Mouse (Mus musculus) midbrain, postnatal 0 days (tissue): Measurements from ENCODE around the gene Pip5k1c. TPM values are rescaled to one million over a fixed set of nuclear protein-coding genes. Genes with fewer than 3 reads are reported as not detected.
A peak's percentile ranks its signal among the peaks of the same experiment; 100 is the strongest.

ENCODE experiments used
- ATAC-seq: fragments of 200-750 bp; cut with Nextera tagmentation; 2 replicates; pipeline ENCODE4 v1.8.0; 2017; ENCODE audit warnings: moderate number of reproducible peaks, mild to moderate bottlenecking, moderate TSS enrichment, moderate library complexity; ENCODE audit not compliant: low FRiP score
- DNase-seq: peaks from one replicate; pipeline ENCODE4 v3.0.0-alpha.2; 2015; ENCODE audit warnings: low spot score
- H3K27ac ChIP-seq: fragments of 300-500 bp; sonication (generic); 2 replicates; pipeline ENCODE4 v1.5.1; 2014; ENCODE audit warnings: low read depth, mild to moderate bottlenecking, low read length, mixed read lengths
- H3K27me3 ChIP-seq: fragments of 300-500 bp; sonication (generic); 2 replicates; pipeline ENCODE4 v1.6.1; 2014; ENCODE audit warnings: low read length, control low read depth, mixed read lengths; ENCODE audit not compliant: insufficient read depth
- H3K36me3 ChIP-seq: fragments of 300-500 bp; sonication (generic); 2 replicates; pipeline ENCODE4 v1.6.1; 2014; ENCODE audit warnings: low read length, control low read depth, mixed read lengths; ENCODE audit not compliant: insufficient read depth
- H3K4me1 ChIP-seq: fragments of 300-500 bp; sonication (generic); 2 replicates; pipeline ENCODE4 v1.6.1; 2014; ENCODE audit warnings: mild to moderate bottlenecking, control low read depth, antibody characterized with exemption, low read length, mixed read lengths; ENCODE audit not compliant: insufficient read depth
- H3K4me2 ChIP-seq: fragments of 300-500 bp; sonication (generic); 2 replicates; pipeline ENCODE4 v1.6.1; 2014; ENCODE audit warnings: low read depth, mild to moderate bottlenecking, low read length, mixed read lengths; ENCODE audit not compliant: poor library complexity, severe bottlenecking
- H3K4me3 ChIP-seq: fragments of 300-500 bp; sonication (generic); 2 replicates; pipeline ENCODE4 v1.5.1; 2014; ENCODE audit warnings: low read depth, mild to moderate bottlenecking, low read length, moderate library complexity
- H3K9ac ChIP-seq: fragments of 300-500 bp; sonication (generic); replicated peaks from 2 replicates; pipeline ENCODE4 v1.6.1; 2014; ENCODE audit warnings: mild to moderate bottlenecking, low read length, moderate library complexity, mixed read lengths; ENCODE audit not compliant: poor library complexity, severe bottlenecking
- H3K9me3 ChIP-seq: fragments of 300-500 bp; sonication (generic); 2 replicates; pipeline ENCODE4 v1.6.1; 2016; ENCODE audit warnings: low read length, control low read depth
- CTCF ChIP-seq: IDR thresholded peaks from 2 replicates; pipeline ENCODE4 v1.5.1; 2016; ENCODE audit warnings: antibody characterized with exemption, mild to moderate bottlenecking
- WGBS: fragments of 180-500 bp; shearing (Covaris S2); extraction: QIAGEN DNeasy Blood & Tissue Kit; methylation state at CpG from one replicate; pipeline ENCODE4 v1.1.7; 2014; 5-methylcytosine and 5-hydroxymethylcytosine counted together
- polyA plus RNA-seq: library from polyadenylated mRNA; unstranded; fragments of >200 nt; fragmentation: Nextera tagmentation; extraction: Ambion mirVana; gene quantifications from 2 replicates; pipeline ENCODE4 v1.2.1, GENCODE M21; 2015
- total RNA-seq: library from RNA; depleted of rRNA; stranded (reverse); fragments of >200 nt; gene quantifications from 2 replicates; pipeline ENCODE4 v1.2.3, GENCODE M21; 2014

Gene Pip5k1c
- total and polyA plus RNA-seq, 2 experiments from 2014 or later: 125 to 256 TPM

DNA sequence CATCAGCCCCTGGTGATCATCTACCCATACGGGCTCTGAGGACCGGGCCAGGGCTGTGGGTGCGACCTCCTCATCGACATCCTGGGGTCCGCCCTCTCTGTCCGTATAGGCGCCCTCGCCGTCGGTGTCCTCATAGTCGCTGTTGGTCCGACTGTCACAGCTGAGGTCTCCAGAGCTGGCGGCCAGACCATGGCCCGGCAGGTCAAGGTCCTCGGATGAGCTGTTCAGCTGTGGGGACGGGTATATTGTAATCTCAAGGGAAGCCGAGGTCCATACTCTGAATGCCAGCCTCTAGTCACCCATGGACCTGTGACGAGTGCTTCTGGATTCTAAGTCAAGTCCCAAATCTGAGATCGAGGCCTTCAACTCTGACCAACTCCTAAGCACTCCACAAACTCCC, 18.9 kb upstream of the Pip5k1c start:
- Histone ChIP-seq H3K4me3 (no peak overlapping the region), H3K27me3 (no peaks in the 10 kb centered on the region), H3K4me1 (no peaks in the 10 kb centered on the region), H3K9ac (no peak overlapping the region), H3K4me2 (no peak overlapping the region), H3K27ac (no peak overlapping the region), H3K36me3 (peaks cover 30% of the 10 kb centered on the region), H3K9me3 (no peaks in the 10 kb centered on the region)
- no peak for TF ChIP-seq CTCF
- ATAC-seq: no peak
- DNase-seq: no peak
- 94% methylated on average over 19 of the region's 19 CpGs for WGBS

DNA sequence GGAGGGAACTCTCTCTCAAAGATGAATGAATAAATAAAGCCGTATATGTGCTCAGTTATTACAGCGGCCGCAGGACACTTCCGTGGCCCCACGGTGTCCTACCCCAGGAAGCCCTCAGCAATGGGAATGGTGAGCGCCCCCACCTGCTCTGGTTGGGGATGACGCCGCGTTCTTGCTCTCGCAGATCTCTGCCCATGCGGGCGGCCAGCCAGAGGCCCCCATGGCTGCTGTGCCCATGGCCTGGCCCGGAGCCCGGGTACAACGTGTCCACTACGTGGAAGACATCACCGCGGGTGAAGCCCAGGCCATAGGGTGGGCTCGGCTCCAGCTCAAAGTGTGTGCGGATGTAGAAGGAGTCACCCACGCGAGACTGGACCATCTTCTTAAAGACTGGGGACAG, 15.1 kb upstream of the Pip5k1c start:
- Histone ChIP-seq H3K36me3 (peaks cover 12% of the 10 kb centered on the region), H3K4me1 (no peaks in the 10 kb centered on the region), H3K4me3 (no peak overlapping the region), H3K27ac (no peak overlapping the region), H3K4me2 (no peak overlapping the region), H3K9ac (no peak overlapping the region), H3K27me3 (no peaks in the 10 kb centered on the region), H3K9me3 (no peaks in the 10 kb centered on the region)
- 76% methylated on average over 22 of the region's 22 CpGs for WGBS
- TF ChIP-seq CTCF: no peak
- ATAC-seq (no peak), DNase-seq (no peak)

DNA sequence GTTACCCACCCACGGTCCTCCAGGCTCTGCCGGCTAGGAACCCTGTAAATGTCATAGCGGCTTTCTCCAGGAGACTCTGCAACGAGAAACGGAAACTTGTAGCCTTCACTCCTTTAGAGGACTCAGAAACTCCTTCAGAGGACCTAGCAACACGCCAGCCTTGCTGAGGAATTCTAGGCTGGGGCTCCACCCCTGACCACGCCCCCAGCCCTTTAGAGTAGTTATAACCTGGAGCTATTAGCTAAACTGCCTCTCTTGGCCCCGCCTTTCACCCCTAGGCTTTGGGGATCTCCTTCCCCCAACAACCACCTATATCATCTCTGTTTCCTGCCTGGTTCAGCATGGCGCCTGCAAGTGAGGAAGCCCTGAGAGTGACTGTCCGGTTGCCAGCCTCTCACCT, 13.3 kb upstream of the Pip5k1c start:
- H3K4me2 ChIP-seq: no peak overlapping the region
- no peaks in the 10 kb centered on the region for H3K4me1 ChIP-seq
- DNase-seq: no peak
- no peak overlapping the region for H3K27ac ChIP-seq
- no peaks in the 10 kb centered on the region for H3K27me3 ChIP-seq
- no peak for ATAC-seq
- no peak for TF ChIP-seq CTCF
- 48% methylated on average over 10 of the region's 10 CpGs for WGBS
- H3K9ac ChIP-seq: no peak overlapping the region
- H3K4me3 ChIP-seq: no peak overlapping the region
- H3K9me3 ChIP-seq: no peaks in the 10 kb centered on the region
- H3K36me3 ChIP-seq: no peaks in the 10 kb centered on the region

DNA sequence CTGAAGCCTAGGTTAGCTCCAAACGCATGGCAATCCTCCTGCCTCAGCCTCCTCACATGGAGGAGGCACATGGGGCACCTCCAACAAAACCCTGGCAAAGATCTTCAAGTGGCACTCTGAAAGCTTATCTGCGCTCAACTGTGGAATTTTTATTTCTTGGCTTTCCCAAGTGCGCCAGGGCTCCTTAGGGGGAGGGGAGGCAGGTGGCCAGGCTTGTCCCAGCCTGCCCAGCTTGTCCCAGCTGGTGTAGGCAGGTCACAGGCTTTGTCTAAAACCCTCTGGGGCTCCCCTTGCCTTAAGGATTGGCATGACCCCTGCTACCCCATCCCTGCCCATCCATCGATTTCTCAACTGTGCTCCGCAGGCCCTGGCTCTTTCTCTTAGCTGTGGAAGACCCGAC, 8.6 kb upstream of the Pip5k1c start:
- no peak overlapping the region for H3K27ac ChIP-seq
- no peaks in the 10 kb centered on the region for H3K27me3 ChIP-seq
- DNase-seq (no peak), ATAC-seq (no peak)
- no peak overlapping the region for H3K4me2 ChIP-seq
- H3K9ac ChIP-seq: no peak overlapping the region
- no peaks in the 10 kb centered on the region for H3K9me3 ChIP-seq
- no peaks in the 10 kb centered on the region for H3K4me1 ChIP-seq
- H3K36me3 ChIP-seq: no peaks in the 10 kb centered on the region
- TF ChIP-seq CTCF: no peak
- 65% methylated on average over 6 of the region's 6 CpGs for WGBS
- H3K4me3 ChIP-seq: no peak overlapping the region

DNA sequence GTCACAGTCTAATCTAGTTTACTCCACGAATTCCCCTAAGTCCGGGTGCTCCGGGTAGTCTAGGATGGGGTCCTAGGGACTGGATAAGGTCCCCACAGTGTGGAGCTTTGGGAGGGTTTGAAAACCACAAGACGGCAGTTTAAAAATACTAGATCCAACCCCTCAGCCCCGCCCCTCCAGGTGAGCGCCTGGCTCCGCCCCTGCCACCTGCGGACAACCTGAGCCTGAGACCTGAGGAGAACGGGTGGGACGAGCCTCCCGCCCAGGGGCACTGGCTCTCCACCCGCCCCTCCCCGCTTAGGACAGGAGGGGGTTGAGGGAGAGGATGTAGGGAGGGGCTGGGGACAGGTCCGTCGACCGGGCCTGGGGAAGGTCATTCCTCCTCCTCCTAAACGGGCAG, 8.0 kb upstream of the Pip5k1c start:
- 15% methylated on average over 17 of the region's 17 CpGs for WGBS
- Histone ChIP-seq H3K4me3 (no peak overlapping the region), H3K27me3 (no peaks in the 10 kb centered on the region), H3K36me3 (no peaks in the 10 kb centered on the region), H3K4me2 (peak overlapping the region; percentile 70), H3K4me1 (no peaks in the 10 kb centered on the region), H3K9me3 (no peaks in the 10 kb centered on the region), H3K27ac (no peak overlapping the region), H3K9ac (no peak overlapping the region)
- TF ChIP-seq CTCF: no peak
- ATAC-seq: no peak
- no peak for DNase-seq

DNA sequence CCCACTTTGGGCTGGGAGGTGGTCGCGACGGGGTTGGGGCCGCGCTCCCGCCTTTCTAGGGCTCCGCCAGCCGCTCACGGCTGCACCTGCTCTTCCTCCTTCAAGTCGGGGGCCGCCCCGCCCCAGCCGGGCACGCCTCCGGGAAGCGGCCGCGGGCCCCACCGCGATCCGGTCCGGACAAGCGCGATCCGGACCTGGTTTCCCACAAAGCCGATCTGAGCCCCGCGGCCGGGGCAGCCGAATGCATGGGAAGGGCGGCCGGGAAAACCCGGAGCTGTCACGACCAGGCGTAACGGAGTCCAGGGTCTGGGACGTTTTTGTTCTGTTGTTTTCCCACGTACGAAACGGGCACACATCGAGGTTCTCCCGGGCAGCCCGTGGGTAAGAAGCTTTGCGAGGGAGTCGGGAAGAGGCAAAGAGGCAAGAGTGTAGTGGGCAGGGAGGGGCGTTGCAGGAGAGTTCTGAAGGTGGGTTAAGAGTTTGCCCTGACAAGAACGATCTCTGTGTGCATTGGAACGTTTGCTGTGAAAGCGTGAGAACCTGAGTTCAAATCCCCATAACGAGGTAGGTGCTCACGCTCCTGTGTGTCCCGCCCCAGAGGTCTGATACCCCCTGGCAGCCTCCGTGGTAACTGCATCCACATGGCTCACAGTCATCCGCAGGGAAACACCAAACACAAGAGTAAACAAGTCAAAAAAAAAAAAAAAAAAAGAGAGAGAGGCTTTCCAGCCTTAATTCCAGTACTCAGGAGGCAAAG, 6.9 kb upstream of the Pip5k1c start:
- H3K9ac ChIP-seq: peak overlapping the region; percentile 45
- WGBS: 3% methylated on average over 53 of the region's 54 CpGs
- peak overlapping the region; percentile 70 for H3K4me2 ChIP-seq
- H3K4me1 ChIP-seq: no peaks in the 10 kb centered on the region
- TF ChIP-seq CTCF: no peak
- no peaks in the 10 kb centered on the region for H3K9me3 ChIP-seq
- ATAC-seq: peak; percentile 56
- peak overlapping the region; percentile 41 for H3K4me3 ChIP-seq
- H3K36me3 ChIP-seq: no peaks in the 10 kb centered on the region
- no peak overlapping the region for H3K27ac ChIP-seq
- H3K27me3 ChIP-seq: no peaks in the 10 kb centered on the region
- peak; percentile 87 for DNase-seq
